Mouse (Mus musculus): ENCODE measurements around the gene Slc5a5. TPM values are rescaled to one million over a fixed set of nuclear protein-coding genes. Genes with fewer than 3 reads are reported as not detected.
A peak's percentile ranks its signal among the peaks of the same experiment; 100 is the strongest.

Slc5a5 gene
- polyA plus RNA-seq, 1 experiment, result 1.5 TPM

DNA sequence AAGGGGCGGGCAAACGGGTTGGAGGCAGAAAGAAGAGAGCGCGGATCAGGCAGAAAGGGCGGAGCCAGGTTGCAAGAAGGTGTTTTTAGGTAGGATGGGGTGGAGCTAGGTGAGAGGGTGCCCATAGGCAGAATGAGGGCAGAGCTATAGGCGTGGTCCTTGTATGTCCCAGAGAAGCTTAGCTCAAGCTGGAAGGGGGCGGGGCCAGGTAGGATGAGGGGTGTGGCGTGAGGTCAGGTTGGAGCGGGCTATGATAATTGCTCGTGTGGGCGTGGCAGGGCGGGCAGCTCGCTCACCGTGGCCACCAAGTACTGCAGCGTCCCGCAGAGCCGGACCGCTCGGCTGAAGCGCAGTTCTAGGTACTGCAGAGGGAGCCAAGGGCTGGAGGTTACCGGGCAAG, 1.2 kb downstream of the Slc5a5 start:
- Histone ChIP-seq H3K27me3 (ENCODE audit: control insufficient read depth, insufficient read depth, low read length) (no peaks in the 10 kb centered on the region), H3K27ac (ENCODE audit: control insufficient read depth, insufficient read depth, low read depth, low read length) (no peak overlapping the region), H3K4me3 (ENCODE audit: control insufficient read depth, low read depth, low read length) (peak overlapping the region; percentile 22; the same call in 1 of the 2 replicates), H3K36me3 (ENCODE audit: control insufficient read depth, insufficient read depth, low read length) (no peaks in the 10 kb centered on the region; the same call in 1 of the 2 replicates), H3K4me1 (ENCODE audit: control insufficient read depth, insufficient read depth, low read length) (peaks cover 19% of the 10 kb centered on the region)
- no peak for TF ChIP-seq POLR2A (IDR thresholded peaks at IDR 0.05; ENCODE audit: control insufficient read depth, low read depth, low read length)

DNA sequence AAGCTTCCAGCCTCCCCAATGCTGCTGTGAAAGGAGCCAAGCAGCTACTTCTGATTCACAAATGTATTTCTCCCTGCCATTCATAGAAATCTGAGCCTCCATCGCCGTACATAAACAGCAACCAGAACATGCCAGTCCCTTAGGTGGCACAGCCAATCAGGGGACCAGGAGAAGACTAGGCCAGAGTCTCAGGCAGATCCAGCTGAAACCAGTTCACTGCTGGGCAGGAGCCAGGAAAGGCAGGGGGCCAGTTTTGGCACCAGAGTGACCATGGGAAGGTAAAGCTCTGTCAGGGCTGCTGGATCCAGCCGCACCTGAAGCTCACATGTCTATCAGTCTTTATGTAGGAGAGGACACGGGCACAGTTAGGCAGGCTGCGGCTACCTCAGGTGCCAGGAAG, 1.9 kb downstream of the Slc5a5 start:
- Histone ChIP-seq H3K4me1 (ENCODE audit: control insufficient read depth, insufficient read depth, low read length) (peaks cover 17% of the 10 kb centered on the region), H3K36me3 (ENCODE audit: control insufficient read depth, insufficient read depth, low read length) (no peaks in the 10 kb centered on the region; the same call in 1 of the 2 replicates), H3K4me3 (ENCODE audit: control insufficient read depth, low read depth, low read length) (no peak overlapping the region; the same call in 1 of the 2 replicates), H3K27ac (ENCODE audit: control insufficient read depth, insufficient read depth, low read depth, low read length) (no peak overlapping the region), H3K27me3 (ENCODE audit: control insufficient read depth, insufficient read depth, low read length) (no peaks in the 10 kb centered on the region)
- TF ChIP-seq CTCF (IDR thresholded peaks at IDR 0.05; ENCODE audit: control insufficient read depth, insufficient read depth, insufficient replicate concordance, low read depth, low read length) (no peak), POLR2A (IDR thresholded peaks at IDR 0.05; ENCODE audit: control insufficient read depth, low read depth, low read length) (no peak)

DNA sequence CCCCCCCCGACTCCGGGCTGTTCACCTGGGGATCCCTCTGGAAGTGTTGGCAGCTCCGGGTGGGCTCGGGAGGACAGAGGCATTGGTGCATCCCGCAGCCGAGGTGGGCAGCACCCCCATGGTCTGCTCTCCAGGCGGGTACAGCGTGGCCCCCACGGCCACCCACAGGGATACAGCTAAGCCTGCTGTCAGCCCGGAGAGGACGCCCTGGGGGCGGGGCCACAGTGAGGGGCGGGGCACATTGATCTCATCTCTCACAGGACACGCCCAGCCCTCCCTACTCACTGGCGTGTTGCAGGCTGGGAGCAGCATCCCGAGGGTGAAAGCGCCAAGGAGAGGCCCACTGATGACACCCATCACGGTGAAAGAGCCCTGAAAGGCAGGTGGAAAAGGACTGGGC, 4.9 kb downstream of the Slc5a5 start:
- no peaks in the 10 kb centered on the region for H3K27me3 ChIP-seq (ENCODE audit: control insufficient read depth, insufficient read depth, low read length)
- H3K36me3 ChIP-seq (ENCODE audit: control insufficient read depth, insufficient read depth, low read length), result no peaks in the 10 kb centered on the region
- H3K4me1 ChIP-seq (ENCODE audit: control insufficient read depth, insufficient read depth, low read length), result peaks cover 15% of the 10 kb centered on the region
- TF ChIP-seq POLR2A (IDR thresholded peaks at IDR 0.05; ENCODE audit: control insufficient read depth, low read depth, low read length) (no peak), CTCF (IDR thresholded peaks at IDR 0.05; ENCODE audit: control insufficient read depth, insufficient read depth, insufficient replicate concordance, low read depth, low read length) (no peak)
- H3K4me3 ChIP-seq (ENCODE audit: control insufficient read depth, low read depth, low read length), result no peak overlapping the region
- H3K27ac ChIP-seq (ENCODE audit: control insufficient read depth, insufficient read depth, low read depth, low read length), result no peak overlapping the region

DNA sequence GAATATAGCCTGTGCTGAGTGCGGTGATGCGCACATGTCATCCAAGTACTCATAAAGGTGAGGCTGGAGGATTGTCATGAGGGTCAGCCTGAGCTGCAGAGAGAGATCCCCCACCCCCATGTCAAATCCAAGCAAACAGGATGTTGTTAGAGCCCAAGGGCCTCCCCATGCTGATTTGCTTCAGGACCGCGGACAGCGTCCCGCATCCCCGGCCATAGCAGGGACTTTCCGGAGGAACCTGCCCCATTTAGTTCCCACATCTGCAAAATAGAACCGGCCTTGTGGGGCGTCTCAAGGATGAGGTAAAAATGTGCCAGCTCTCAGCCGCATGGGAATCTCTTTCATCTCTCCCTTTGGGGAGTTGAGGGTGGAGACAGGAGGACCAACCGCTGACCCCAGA, 6.9 kb downstream of the Slc5a5 start:
- Histone ChIP-seq H3K4me1 (ENCODE audit: control insufficient read depth, insufficient read depth, low read length) (peaks cover 4% of the 10 kb centered on the region), H3K27ac (ENCODE audit: control insufficient read depth, insufficient read depth, low read depth, low read length) (no peak overlapping the region), H3K36me3 (ENCODE audit: control insufficient read depth, insufficient read depth, low read length) (no peaks in the 10 kb centered on the region), H3K27me3 (ENCODE audit: control insufficient read depth, insufficient read depth, low read length) (no peaks in the 10 kb centered on the region), H3K4me3 (ENCODE audit: control insufficient read depth, low read depth, low read length) (no peak overlapping the region)
- TF ChIP-seq CTCF (IDR thresholded peaks at IDR 0.05; ENCODE audit: control insufficient read depth, insufficient read depth, insufficient replicate concordance, low read depth, low read length), result no peak
- no peak for TF ChIP-seq POLR2A (IDR thresholded peaks at IDR 0.05; ENCODE audit: control insufficient read depth, low read depth, low read length)

DNA sequence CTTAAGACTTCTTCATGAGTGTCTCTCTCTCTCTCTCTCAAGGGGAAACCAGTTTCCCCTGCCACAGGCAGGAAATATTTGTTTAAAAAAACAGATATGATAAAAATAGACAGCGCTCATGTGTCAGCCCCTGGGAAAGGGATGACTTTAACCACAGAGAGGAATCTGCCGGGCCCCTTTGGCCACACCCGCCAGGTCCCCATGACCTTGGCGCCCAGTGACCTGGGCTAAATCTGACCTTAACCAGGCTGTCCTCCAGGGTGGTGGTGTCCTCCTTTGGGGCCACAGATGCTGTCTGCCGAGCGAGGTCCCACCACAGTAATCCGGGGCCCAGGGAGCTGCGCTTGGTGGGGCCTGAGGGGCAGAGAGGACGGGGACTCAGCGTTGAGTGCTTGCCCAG, 7.9 kb downstream of the Slc5a5 start:
- H3K4me3 ChIP-seq (ENCODE audit: control insufficient read depth, low read depth, low read length), result no peak overlapping the region
- no peak overlapping the region for H3K27ac ChIP-seq (ENCODE audit: control insufficient read depth, insufficient read depth, low read depth, low read length)
- no peaks in the 10 kb centered on the region for H3K36me3 ChIP-seq (ENCODE audit: control insufficient read depth, insufficient read depth, low read length)
- no peaks in the 10 kb centered on the region for H3K27me3 ChIP-seq (ENCODE audit: control insufficient read depth, insufficient read depth, low read length)
- H3K4me1 ChIP-seq (ENCODE audit: control insufficient read depth, insufficient read depth, low read length), result peaks cover 4% of the 10 kb centered on the region
- TF ChIP-seq CTCF (IDR thresholded peaks at IDR 0.05; ENCODE audit: control insufficient read depth, insufficient read depth, insufficient replicate concordance, low read depth, low read length) (no peak), POLR2A (IDR thresholded peaks at IDR 0.05; ENCODE audit: control insufficient read depth, low read depth, low read length) (no peak)

DNA sequence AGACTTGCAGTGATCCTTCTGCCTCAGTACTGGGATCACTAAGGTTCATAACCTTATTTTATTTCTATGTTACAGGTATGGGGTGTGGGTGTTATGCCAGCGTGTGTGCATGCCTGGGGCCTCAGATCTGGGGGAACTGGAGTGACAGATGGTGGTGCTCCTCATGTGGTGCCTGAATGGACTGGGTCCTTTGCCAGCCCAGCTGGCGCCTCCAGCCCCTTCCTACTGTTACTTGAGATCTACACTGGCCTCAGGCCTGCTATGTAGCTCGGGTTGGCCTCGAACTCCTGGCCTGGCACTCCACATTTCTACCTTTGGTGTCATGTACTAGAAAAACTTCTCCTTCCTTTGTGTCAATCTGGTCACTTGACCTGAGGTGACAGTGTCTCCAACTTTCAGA, 8.4 kb downstream of the Slc5a5 start:
- TF ChIP-seq CTCF (IDR thresholded peaks at IDR 0.05; ENCODE audit: control insufficient read depth, insufficient read depth, insufficient replicate concordance, low read depth, low read length) (no peak), POLR2A (IDR thresholded peaks at IDR 0.05; ENCODE audit: control insufficient read depth, low read depth, low read length) (no peak)
- Histone ChIP-seq H3K4me1 (ENCODE audit: control insufficient read depth, insufficient read depth, low read length) (peaks cover 4% of the 10 kb centered on the region), H3K4me3 (ENCODE audit: control insufficient read depth, low read depth, low read length) (no peak overlapping the region), H3K27me3 (ENCODE audit: control insufficient read depth, insufficient read depth, low read length) (no peaks in the 10 kb centered on the region), H3K36me3 (ENCODE audit: control insufficient read depth, insufficient read depth, low read length) (no peaks in the 10 kb centered on the region), H3K27ac (ENCODE audit: control insufficient read depth, insufficient read depth, low read depth, low read length) (no peak overlapping the region)

DNA sequence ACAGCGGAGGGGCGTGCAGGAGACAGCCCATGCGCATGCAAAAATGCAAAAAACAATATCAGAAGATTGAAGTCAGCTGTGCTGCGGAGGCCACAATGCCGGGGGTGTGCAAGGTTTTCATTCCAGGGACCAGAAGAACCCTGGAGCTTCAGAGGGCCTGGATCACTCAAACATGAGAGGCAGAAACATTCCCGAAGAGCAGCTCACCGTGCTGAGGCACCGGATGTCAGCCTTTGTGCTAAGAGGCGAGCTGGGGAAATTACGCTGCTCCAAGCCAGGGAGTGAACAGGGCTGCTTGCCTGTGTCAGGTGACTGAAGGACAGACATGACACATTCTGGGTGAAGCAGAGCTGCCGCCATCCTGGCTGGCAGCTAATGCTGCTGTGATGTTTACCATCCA, 12.0 kb downstream of the Slc5a5 start:
- H3K36me3 ChIP-seq (ENCODE audit: control insufficient read depth, insufficient read depth, low read length), result no peaks in the 10 kb centered on the region
- TF ChIP-seq POLR2A (IDR thresholded peaks at IDR 0.05; ENCODE audit: control insufficient read depth, low read depth, low read length) (no peak), CTCF (IDR thresholded peaks at IDR 0.05; ENCODE audit: control insufficient read depth, insufficient read depth, insufficient replicate concordance, low read depth, low read length) (no peak)
- no peak overlapping the region for H3K27ac ChIP-seq (ENCODE audit: control insufficient read depth, insufficient read depth, low read depth, low read length)
- H3K4me3 ChIP-seq (ENCODE audit: control insufficient read depth, low read depth, low read length), result no peak overlapping the region
- no peaks in the 10 kb centered on the region for H3K27me3 ChIP-seq (ENCODE audit: control insufficient read depth, insufficient read depth, low read length)
- H3K4me1 ChIP-seq (ENCODE audit: control insufficient read depth, insufficient read depth, low read length), result no peaks in the 10 kb centered on the region; the same call in 1 of the 2 replicates

DNA sequence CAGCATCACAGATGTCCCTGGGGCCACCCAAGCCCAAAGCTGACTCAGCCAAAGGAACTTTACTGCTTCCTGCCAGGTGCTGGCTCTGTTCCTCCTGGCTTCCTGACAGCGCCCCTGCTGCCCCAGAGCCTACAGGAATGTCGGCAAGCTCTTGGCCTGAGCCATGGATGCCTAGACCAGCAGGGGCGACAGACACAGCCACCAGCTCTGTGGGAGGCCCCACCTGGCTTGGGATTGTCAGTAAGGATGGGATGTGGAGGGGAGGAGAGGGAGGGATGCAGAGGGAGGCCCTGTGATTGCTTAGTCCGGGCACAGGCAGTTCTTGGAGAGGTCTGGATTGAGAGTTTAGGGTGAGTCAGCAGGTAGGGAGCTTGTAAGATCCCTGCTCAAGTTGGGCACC, 12.4 kb downstream of the Slc5a5 start:
- Histone ChIP-seq H3K4me1 (ENCODE audit: control insufficient read depth, insufficient read depth, low read length) (no peaks in the 10 kb centered on the region; the same call in 1 of the 2 replicates), H3K27ac (ENCODE audit: control insufficient read depth, insufficient read depth, low read depth, low read length) (no peak overlapping the region), H3K4me3 (ENCODE audit: control insufficient read depth, low read depth, low read length) (no peak overlapping the region), H3K36me3 (ENCODE audit: control insufficient read depth, insufficient read depth, low read length) (no peaks in the 10 kb centered on the region), H3K27me3 (ENCODE audit: control insufficient read depth, insufficient read depth, low read length) (no peaks in the 10 kb centered on the region)
- TF ChIP-seq POLR2A (IDR thresholded peaks at IDR 0.05; ENCODE audit: control insufficient read depth, low read depth, low read length), result no peak
- TF ChIP-seq CTCF (IDR thresholded peaks at IDR 0.05; ENCODE audit: control insufficient read depth, insufficient read depth, insufficient replicate concordance, low read depth, low read length), result no peak
